Mouse (Mus musculus) brain, embryonic 14.5 days (tissue): ENCODE measurements around the gene Atf3.
"Not testable (repeated sequence)": the region's sequence is repeated elsewhere in the genome, so short reads cannot be mapped to it uniquely, and the experiment has no call there.

Source experiments
- CTCF ChIP-seq: fragments of 200-500 bp; IDR thresholded peaks from 2 replicates; pipeline ENCODE4 v1.5.1; 2012; ENCODE audit warnings: inconsistent platforms, mild to moderate bottlenecking, moderate library complexity, borderline replicate concordance; ENCODE audit not compliant: insufficient read depth, insufficient read length; ENCODE audit errors: extremely low read depth
- POLR2A ChIP-seq: fragments of 200-500 bp; IDR thresholded peaks from 2 replicates; pipeline ENCODE4 v1.6.1; 2012; ENCODE audit warnings: mild to moderate bottlenecking, inconsistent platforms, borderline replicate concordance; ENCODE audit not compliant: poor library complexity, insufficient read depth, insufficient read length, severe bottlenecking; ENCODE audit errors: extremely low read depth

DNA sequence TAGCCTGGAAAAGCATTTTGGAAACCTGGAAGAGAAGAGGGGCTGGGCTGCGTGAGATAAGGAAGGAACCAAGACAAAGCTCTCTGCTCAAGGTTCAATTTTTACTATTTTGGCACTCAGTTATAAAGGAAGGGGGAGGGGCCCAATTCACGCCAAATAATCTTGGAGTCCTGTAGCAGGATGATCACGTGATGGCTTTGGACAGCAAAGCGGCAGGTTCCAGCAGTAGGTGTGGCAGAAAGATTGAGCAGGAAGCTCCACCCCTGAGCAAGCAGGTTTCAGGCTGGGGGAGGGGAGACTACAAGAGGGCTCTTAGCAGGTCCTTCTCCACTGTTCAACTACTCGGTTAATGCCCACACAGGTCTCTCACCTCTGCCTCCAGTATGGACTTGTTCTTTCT lies 68.3 kb downstream of the Atf3 start:
- TF ChIP-seq CTCF, POLR2A: not testable (repeated sequence)
